Mouse (Mus musculus): ENCODE measurements at regions not wholly inside any gene's neighbourhood (a gene's known extent, or its start where the extent isn't known, plus 50 kb on each side); places are given as distances from the start of the nearest gene placed in this dataset.

DNA sequence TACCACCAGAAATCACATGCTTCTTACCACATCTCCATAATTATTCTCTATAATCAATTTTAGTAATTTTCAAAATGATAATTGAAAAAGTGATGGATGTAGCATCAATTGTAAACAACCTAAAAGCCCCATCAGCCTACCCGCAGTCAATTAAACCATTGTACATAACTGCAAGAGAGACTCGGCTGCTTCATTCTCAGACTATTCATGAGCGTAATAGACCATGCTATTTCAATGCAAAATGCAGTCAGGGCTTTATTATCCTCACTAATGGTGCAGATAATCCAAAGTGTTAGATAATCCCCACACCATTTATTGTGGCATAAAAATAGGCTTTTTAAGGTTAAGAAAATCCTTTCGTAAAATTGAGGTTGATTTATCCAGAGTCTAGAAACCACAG, 1862.5 kb downstream of the Efna5 start:
- DNase-seq (ENCODE audit: low spot score) = no peak

All from urinary bladder, postnatal 14 days (tissue).